Mouse (Mus musculus): Measurements from ENCODE around the gene Leng9. TPM values are rescaled to one million over a fixed set of nuclear protein-coding genes. Genes with fewer than 3 reads are reported as not detected.

Leng9 gene
- polyA plus RNA-seq, 1 experiment from 2014 or later: 3.1 TPM

DNA sequence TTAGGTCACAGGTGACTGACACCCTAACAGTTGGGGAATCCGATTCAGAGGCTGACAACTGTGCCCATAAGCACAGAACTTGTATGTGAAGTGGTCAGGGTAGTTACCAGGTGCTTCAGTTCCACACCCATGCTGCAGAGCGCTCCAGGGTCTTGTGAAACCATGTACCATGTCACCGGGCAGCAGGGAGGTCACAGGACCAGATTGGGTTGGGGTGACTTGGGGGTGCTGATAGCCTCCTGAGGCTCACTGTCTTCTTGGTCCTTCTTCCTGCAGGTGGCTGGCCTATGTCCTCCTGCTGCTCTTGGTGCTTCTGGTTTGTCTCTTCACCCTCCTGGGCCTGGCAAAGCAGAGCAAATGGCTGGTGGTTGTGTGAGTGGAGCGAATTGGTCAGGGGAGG, 22.3 kb downstream of the Leng9 start:
- WGBS: 90% methylated on average over 4 of the region's 4 CpGs
- Histone ChIP-seq H3K36me3 (replicated peaks; ENCODE audit: control insufficient read depth, insufficient read depth) (peaks cover 20% of the 10 kb centered on the region; the same call in 1 of the 2 replicates), H3K4me3 (replicated peaks; ENCODE audit: low read length) (no peak overlapping the region), H3K4me1 (replicated peaks; ENCODE audit: control insufficient read depth, insufficient read depth, low read length) (peaks cover 27% of the 10 kb centered on the region), H3K9ac (no peak overlapping the region), H3K4me2 (replicated peaks) (no peak overlapping the region), H3K9me3 (ENCODE audit: control insufficient read depth, low read length) (no peaks in the 10 kb centered on the region), H3K27me3 (ENCODE audit: control insufficient read depth, insufficient read depth, low read length) (no peaks in the 10 kb centered on the region), H3K27ac (no peak overlapping the region)
- ATAC-seq (ENCODE audit: low FRiP score) (no peak), DNase-seq (ENCODE audit: low spot score) (no peak)

DNA sequence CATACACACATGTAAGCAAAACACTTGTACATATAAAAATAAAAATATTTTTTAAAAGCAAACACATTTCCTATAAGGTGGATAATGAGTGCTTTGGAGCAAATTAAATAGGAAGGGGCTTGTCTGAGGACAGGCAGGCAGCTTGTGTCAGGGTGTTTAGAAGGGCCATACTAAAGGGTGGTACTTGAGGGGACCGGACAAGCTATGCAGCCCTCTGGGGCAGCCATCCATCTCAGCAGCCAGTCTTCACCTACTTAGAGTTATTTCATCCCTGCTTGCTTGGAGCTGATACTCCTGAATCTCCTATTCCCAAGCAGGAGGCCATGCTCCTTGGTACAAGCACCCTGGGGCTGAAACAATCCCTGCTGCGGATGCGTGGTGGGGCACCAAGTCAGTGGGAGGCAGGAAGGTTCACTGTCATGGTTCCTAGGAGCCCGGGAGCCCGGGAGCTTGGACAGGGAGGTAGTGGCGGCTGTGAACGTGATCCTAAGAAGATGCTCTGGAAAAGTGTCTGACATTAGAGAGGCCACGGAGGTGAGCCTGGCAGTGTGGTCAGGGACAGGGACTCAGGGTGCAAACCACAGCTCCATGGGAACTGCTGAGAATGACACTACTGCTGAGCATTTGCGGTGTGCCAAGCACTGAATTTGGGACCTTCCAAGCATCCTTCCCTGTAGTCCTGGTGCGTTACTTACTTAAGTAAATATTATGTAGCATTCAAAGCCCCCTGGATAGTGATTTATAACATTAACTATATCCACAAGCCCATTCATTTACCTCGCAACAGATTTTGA, 23.0 kb downstream of the Leng9 start:
- no peak overlapping the region for H3K4me2 ChIP-seq (replicated peaks)
- no peak for ATAC-seq (ENCODE audit: low FRiP score)
- no peak overlapping the region for H3K9ac ChIP-seq
- H3K27me3 ChIP-seq (ENCODE audit: control insufficient read depth, insufficient read depth, low read length): no peaks in the 10 kb centered on the region
- no peak overlapping the region for H3K4me3 ChIP-seq (replicated peaks; ENCODE audit: low read length)
- no peak for DNase-seq (ENCODE audit: low spot score)
- WGBS: 90% methylated on average over 11 of the region's 11 CpGs
- H3K36me3 ChIP-seq (replicated peaks; ENCODE audit: control insufficient read depth, insufficient read depth): peaks cover 15% of the 10 kb centered on the region; the same call in 1 of the 2 replicates
- H3K4me1 ChIP-seq (replicated peaks; ENCODE audit: control insufficient read depth, insufficient read depth, low read length): peaks cover 27% of the 10 kb centered on the region
- peak overlapping the region; percentile 29; the same call in 1 of the 2 replicates for H3K27ac ChIP-seq
- no peaks in the 10 kb centered on the region for H3K9me3 ChIP-seq (ENCODE audit: control insufficient read depth, low read length)

- H3K4me2 ChIP-seq (replicated peaks): peak overlapping the region; percentile 68
- H3K27ac ChIP-seq: peak overlapping the region; percentile 91
- H3K27me3 ChIP-seq (ENCODE audit: control insufficient read depth, insufficient read depth, low read length): no peaks in the 10 kb centered on the region
- no peak for DNase-seq (ENCODE audit: low spot score)
- no peak for ATAC-seq (ENCODE audit: low FRiP score)
- WGBS: 35% methylated on average over 9 of the region's 9 CpGs
- peaks cover 34% of the 10 kb centered on the region for H3K4me1 ChIP-seq (replicated peaks; ENCODE audit: control insufficient read depth, insufficient read depth, low read length)
- no peaks in the 10 kb centered on the region for H3K9me3 ChIP-seq (ENCODE audit: control insufficient read depth, low read length)
- peaks cover 15% of the 10 kb centered on the region; the same call in 1 of the 2 replicates for H3K36me3 ChIP-seq (replicated peaks; ENCODE audit: control insufficient read depth, insufficient read depth)
- no peak overlapping the region for H3K4me3 ChIP-seq (replicated peaks; ENCODE audit: low read length)
- H3K9ac ChIP-seq: peak overlapping the region; percentile 45
Observed at GRCm38 (mm10) chr7:4125306-4125705, 24.9 kb downstream of the Leng9 start.

DNA sequence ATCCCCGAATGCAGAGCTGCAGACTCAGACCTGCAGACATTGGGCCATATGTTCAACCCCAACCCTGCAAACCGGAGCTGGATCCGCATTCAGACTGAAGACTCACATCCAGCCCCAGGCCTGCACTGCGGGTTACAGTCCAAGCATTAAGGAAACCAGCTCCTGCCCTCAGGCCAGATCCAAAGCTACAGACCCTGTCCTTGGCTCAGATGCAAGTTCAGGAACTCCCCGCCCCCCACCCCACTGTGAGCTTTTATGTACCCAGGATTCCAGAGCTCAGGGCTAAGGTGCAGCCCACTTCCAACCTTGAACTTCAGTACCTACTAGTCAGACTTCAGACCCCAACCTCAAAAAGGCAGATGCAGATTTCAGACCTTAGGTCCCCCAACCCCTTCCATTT, 25.3 kb downstream of the Leng9 start:
- Histone ChIP-seq H3K4me3 (replicated peaks; ENCODE audit: low read length) (peak overlapping the region; percentile 29), H3K9me3 (ENCODE audit: control insufficient read depth, low read length) (no peaks in the 10 kb centered on the region), H3K4me2 (replicated peaks) (peak overlapping the region; percentile 68), H3K9ac (peak overlapping the region; percentile 45), H3K27me3 (ENCODE audit: control insufficient read depth, insufficient read depth, low read length) (no peaks in the 10 kb centered on the region), H3K27ac (peak overlapping the region; percentile 91), H3K4me1 (replicated peaks; ENCODE audit: control insufficient read depth, insufficient read depth, low read length) (peaks cover 39% of the 10 kb centered on the region), H3K36me3 (replicated peaks; ENCODE audit: control insufficient read depth, insufficient read depth) (peaks cover 15% of the 10 kb centered on the region; the same call in 1 of the 2 replicates)
- DNase-seq (ENCODE audit: low spot score): no peak
- WGBS: 13% methylated on average over 5 of the region's 5 CpGs
- no peak for ATAC-seq (ENCODE audit: low FRiP score)

DNA sequence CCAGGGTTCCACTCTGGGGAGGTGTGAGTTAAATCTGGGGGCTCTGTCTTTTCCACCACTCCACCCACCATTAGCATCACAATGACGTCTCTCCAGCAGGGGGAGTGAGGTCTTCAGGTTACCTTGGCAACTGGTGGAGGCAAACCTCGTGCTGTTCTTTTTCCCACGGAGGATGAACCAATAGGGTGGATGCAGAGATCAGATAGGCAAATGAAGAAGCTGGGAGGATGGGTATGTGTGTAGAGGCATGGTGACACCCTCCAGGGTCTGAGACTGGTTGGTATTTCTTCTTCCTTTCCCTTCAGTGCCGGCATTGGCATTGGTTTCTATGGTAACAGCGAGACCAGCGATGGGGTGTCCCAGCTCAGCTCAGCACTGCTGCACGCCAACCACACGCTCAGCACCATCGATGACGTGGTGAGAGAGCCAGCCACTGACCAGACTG, 25.8 kb downstream of the Leng9 start:
- Histone ChIP-seq H3K9me3 (ENCODE audit: control insufficient read depth, low read length) (no peaks in the 10 kb centered on the region), H3K9ac (peak overlapping the region; percentile 87), H3K27ac (peak overlapping the region; percentile 91), H3K4me1 (replicated peaks; ENCODE audit: control insufficient read depth, insufficient read depth, low read length) (peaks cover 39% of the 10 kb centered on the region), H3K4me3 (replicated peaks; ENCODE audit: low read length) (peak overlapping the region; percentile 29), H3K27me3 (ENCODE audit: control insufficient read depth, insufficient read depth, low read length) (no peaks in the 10 kb centered on the region), H3K36me3 (replicated peaks; ENCODE audit: control insufficient read depth, insufficient read depth) (peaks cover 15% of the 10 kb centered on the region; the same call in 1 of the 2 replicates), H3K4me2 (replicated peaks) (peak overlapping the region; percentile 68)
- ATAC-seq (ENCODE audit: low FRiP score) (peak; percentile 89), DNase-seq (ENCODE audit: low spot score) (peak; percentile 93)
- WGBS: 1% methylated on average over 10 of the region's 10 CpGs

DNA sequence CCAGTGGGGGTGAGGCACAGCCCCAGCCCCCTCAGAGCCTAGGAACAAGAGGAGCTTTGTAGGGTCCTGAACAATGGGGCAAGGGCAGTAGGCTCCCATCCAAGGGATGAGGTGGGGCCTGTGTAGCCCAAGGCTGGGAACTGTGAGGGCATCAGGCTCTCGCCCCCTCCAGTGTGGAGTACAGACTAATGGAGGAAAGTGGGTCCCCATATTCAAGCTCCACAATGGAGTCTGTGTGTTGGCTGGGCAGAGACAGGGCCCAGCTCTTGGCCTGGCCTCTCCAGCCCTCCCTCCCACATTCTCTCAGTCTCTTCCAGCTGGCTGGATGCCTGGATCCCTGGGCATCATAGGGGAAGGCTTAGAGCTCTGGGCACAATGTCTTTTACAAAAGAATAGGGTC, 26.4 kb downstream of the Leng9 start:
- Histone ChIP-seq H3K4me3 (replicated peaks; ENCODE audit: low read length) (peak overlapping the region; percentile 29), H3K9ac (peak overlapping the region; percentile 87; the same call in 1 of the 2 replicates), H3K36me3 (replicated peaks; ENCODE audit: control insufficient read depth, insufficient read depth) (peaks cover 11% of the 10 kb centered on the region; the same call in 1 of the 2 replicates), H3K27ac (peak overlapping the region; percentile 91), H3K9me3 (ENCODE audit: control insufficient read depth, low read length) (no peaks in the 10 kb centered on the region), H3K4me2 (replicated peaks) (peak overlapping the region; percentile 68), H3K4me1 (replicated peaks; ENCODE audit: control insufficient read depth, insufficient read depth, low read length) (peaks cover 44% of the 10 kb centered on the region), H3K27me3 (ENCODE audit: control insufficient read depth, insufficient read depth, low read length) (no peaks in the 10 kb centered on the region)
- WGBS: 0% methylated on average over 1 of the region's 1 CpGs
- peak; percentile 81 for ATAC-seq (ENCODE audit: low FRiP score)
- DNase-seq (ENCODE audit: low spot score): peak; percentile 69

GRCm38 (mm10) chr7:4122783-4123182, 27.4 kb downstream of the Leng9 start:
- no peak for ATAC-seq (ENCODE audit: low FRiP score)
- WGBS: 66% methylated on average over 10 of the region's 10 CpGs
- Histone ChIP-seq H3K4me1 (replicated peaks; ENCODE audit: control insufficient read depth, insufficient read depth, low read length) (peaks cover 46% of the 10 kb centered on the region), H3K27ac (peak overlapping the region; percentile 91), H3K4me3 (replicated peaks; ENCODE audit: low read length) (0 out of 2 replicates have a peak overlapping the region, but pooled peaks have one; percentile 3), H3K36me3 (replicated peaks; ENCODE audit: control insufficient read depth, insufficient read depth) (peaks cover 7% of the 10 kb centered on the region; the same call in 1 of the 2 replicates), H3K9me3 (ENCODE audit: control insufficient read depth, low read length) (no peaks in the 10 kb centered on the region), H3K9ac (peak overlapping the region; percentile 87; the same call in 1 of the 2 replicates), H3K4me2 (replicated peaks) (peak overlapping the region; percentile 68), H3K27me3 (ENCODE audit: control insufficient read depth, insufficient read depth, low read length) (no peaks in the 10 kb centered on the region)
- no peak for DNase-seq (ENCODE audit: low spot score)

GRCm38 (mm10) chr7:4122076-4122768, 28.0 kb downstream of the Leng9 start:
- peaks cover 2% of the 10 kb centered on the region; the same call in 1 of the 2 replicates for H3K36me3 ChIP-seq (replicated peaks; ENCODE audit: control insufficient read depth, insufficient read depth)
- ATAC-seq (ENCODE audit: low FRiP score) (no peak), DNase-seq (ENCODE audit: low spot score) (no peak)
- H3K4me3 ChIP-seq (replicated peaks; ENCODE audit: low read length): peak overlapping the region; percentile 71
- WGBS: 26% methylated on average over 11 of the region's 11 CpGs
- peak overlapping the region; percentile 68 for H3K4me2 ChIP-seq (replicated peaks)
- peak overlapping the region; percentile 87 for H3K9ac ChIP-seq
- peaks cover 46% of the 10 kb centered on the region for H3K4me1 ChIP-seq (replicated peaks; ENCODE audit: control insufficient read depth, insufficient read depth, low read length)
- H3K9me3 ChIP-seq (ENCODE audit: control insufficient read depth, low read length): no peaks in the 10 kb centered on the region
- H3K27ac ChIP-seq: peak overlapping the region; percentile 91
- no peaks in the 10 kb centered on the region for H3K27me3 ChIP-seq (ENCODE audit: control insufficient read depth, insufficient read depth, low read length)
